Mouse (Mus musculus) 3T3-L1 (cell line): ENCODE data around the gene Adssl1.

Experiments used
- DNase-seq: peaks from one replicate; pipeline ENCODE4 v3.0.0-alpha.2; 2015; ENCODE audit warnings: low read depth, low spot score

Gene Adssl1

GRCm38 (mm10) chr12:112621900-112622299 lies 2.1 kb downstream of the Adssl1 start:
- peak; percentile 68 for DNase-seq

GRCm38 (mm10) chr12:112623742-112624141 lies 3.9 kb downstream of the Adssl1 start:
- DNase-seq, result peak; percentile 75

- no peak for DNase-seq
These were observed 5.9 kb downstream of the Adssl1 start for GRCm38 (mm10) chr12:112625700-112626099.

GRCm38 (mm10) chr12:112626455-112626854 lies 6.6 kb downstream of the Adssl1 start:
- DNase-seq, result no peak

GRCm38 (mm10) chr12:112627097-112627881 lies 7.4 kb downstream of the Adssl1 start:
- DNase-seq, result peak; percentile 69

- no peak for DNase-seq
These were observed 8.4 kb downstream of the Adssl1 start for GRCm38 (mm10) chr12:112628197-112628596.

GRCm38 (mm10) chr12:112628928-112629721 lies 9.3 kb downstream of the Adssl1 start:
- DNase-seq, result peak; percentile 80

GRCm38 (mm10) chr12:112630029-112630428 lies 10.2 kb downstream of the Adssl1 start:
- DNase-seq, result no peak

- no peak for DNase-seq
These were observed 11.0 kb downstream of the Adssl1 start for GRCm38 (mm10) chr12:112630796-112631195.

GRCm38 (mm10) chr12:112631472-112631871 lies 11.6 kb downstream of the Adssl1 start:
- no peak for DNase-seq

GRCm38 (mm10) chr12:112632084-112632777 lies 12.4 kb downstream of the Adssl1 start:
- DNase-seq, result no peak

GRCm38 (mm10) chr12:112632907-112633306 lies 13.1 kb downstream of the Adssl1 start:
- DNase-seq, result no peak

GRCm38 (mm10) chr12:112633686-112634085 lies 13.8 kb downstream of the Adssl1 start:
- no peak for DNase-seq

- no peak for DNase-seq
These were observed 19.7 kb downstream of the Adssl1 start for GRCm38 (mm10) chr12:112639526-112639925.

- DNase-seq, result peak; percentile 54
These were observed 23.3 kb downstream of the Adssl1 start for GRCm38 (mm10) chr12:112643126-112643525.

GRCm38 (mm10) chr12:112644180-112644854 lies 24.5 kb downstream of the Adssl1 start, which contains the start of gene Siva1:
Gene Siva1 (plus strand): TSS chr12:112644679.
- peak; percentile 97 for DNase-seq

GRCm38 (mm10) chr12:112644855-112645506 lies 25.1 kb downstream of the Adssl1 start:
- DNase-seq, result no peak

GRCm38 (mm10) chr12:112646139-112646538 lies 26.3 kb downstream of the Adssl1 start:
- no peak for DNase-seq

GRCm38 (mm10) chr12:112648081-112648480 lies 28.2 kb downstream of the Adssl1 start:
- DNase-seq, result peak; percentile 57

- DNase-seq, result no peak
These were observed 32.1 kb downstream of the Adssl1 start for GRCm38 (mm10) chr12:112651778-112652439.
